Mouse (Mus musculus) hindbrain, embryonic 15.5 days (tissue): ENCODE measurements around the gene Acaa1b. TPM values are rescaled to one million over a fixed set of nuclear protein-coding genes. Genes with fewer than 3 reads are reported as not detected.

Experiments
- ATAC-seq: fragments of 200-750 bp; cut with Nextera tagmentation; 2 replicates; pipeline ENCODE4 v1.8.0; 2017; ENCODE audit warnings: low read depth, moderate number of reproducible peaks, moderate TSS enrichment; ENCODE audit not compliant: low FRiP score
- H3K27ac ChIP-seq: fragments of 300-500 bp; sonication (generic); replicated peaks from 2 replicates; pipeline ENCODE4 v1.5.1; 2015; ENCODE audit warnings: mild to moderate bottlenecking, inconsistent platforms
- H3K27me3 ChIP-seq: fragments of 300-500 bp; sonication (generic); 2 replicates; pipeline ENCODE4 v1.6.1; 2015; ENCODE audit warnings: control low read depth, inconsistent platforms
- H3K36me3 ChIP-seq: fragments of 300-500 bp; sonication (generic); 2 replicates; pipeline ENCODE4 v1.6.1; 2015; ENCODE audit warnings: control low read depth, inconsistent platforms
- H3K4me1 ChIP-seq: fragments of 300-500 bp; sonication (generic); replicated peaks from 2 replicates; pipeline ENCODE4 v1.6.1; 2015; ENCODE audit warnings: control low read depth, inconsistent platforms
- H3K4me2 ChIP-seq: fragments of 300-500 bp; sonication (generic); 2 replicates; pipeline ENCODE4 v1.6.1; 2015; ENCODE audit warnings: moderate library complexity, mild to moderate bottlenecking, inconsistent platforms
- H3K4me3 ChIP-seq: fragments of 300-500 bp; sonication (generic); 2 replicates; pipeline ENCODE4 v1.5.1; 2015; ENCODE audit warnings: mild to moderate bottlenecking, inconsistent platforms
- H3K9ac ChIP-seq: fragments of 300-500 bp; sonication (generic); 2 replicates; pipeline ENCODE4 v1.6.1; 2015; ENCODE audit warnings: inconsistent platforms
- H3K9me3 ChIP-seq: fragments of 300-500 bp; sonication (generic); 2 replicates; pipeline ENCODE4 v1.6.1; 2016; ENCODE audit warnings: control low read depth, inconsistent platforms
- WGBS: fragments of 180-500 bp; shearing (Covaris S2); methylation state at CpG from one replicate; pipeline ENCODE4 v1.1.7; 2015; 5-methylcytosine and 5-hydroxymethylcytosine counted together
- polyA plus RNA-seq: library from polyadenylated mRNA; unstranded; fragments of >200 nt; fragmentation: Nextera tagmentation; extraction: Ambion mirVana; gene quantifications from 2 replicates; pipeline ENCODE4 v1.2.1, GENCODE M21; 2015

Acaa1b gene
- polyA plus RNA-seq, 1 experiment from 2014 or later, result 3.0 TPM

GRCm38 (mm10) chr9:119164743-119165142 lies 7.8 kb upstream of the Acaa1b start:
- no peaks in the 10 kb centered on the region for H3K36me3 ChIP-seq
- H3K9me3 ChIP-seq, result no peaks in the 10 kb centered on the region
- ATAC-seq, result no peak
- no peaks in the 10 kb centered on the region for H3K27me3 ChIP-seq
- H3K4me3 ChIP-seq, result no peak overlapping the region
- no peaks in the 10 kb centered on the region for H3K4me1 ChIP-seq
- H3K9ac ChIP-seq, result no peak overlapping the region
- H3K4me2 ChIP-seq, result no peak overlapping the region
- WGBS, result 89% methylated on average over 7 of the region's 7 CpGs
- no peak overlapping the region for H3K27ac ChIP-seq

GRCm38 (mm10) chr9:119160689-119161088 lies 3.8 kb upstream of the Acaa1b start:
- no peak overlapping the region for H3K4me2 ChIP-seq
- no peak overlapping the region for H3K4me3 ChIP-seq
- 92% methylated on average over 3 of the region's 3 CpGs for WGBS
- no peak for ATAC-seq
- H3K27me3 ChIP-seq, result 0 out of 2 replicates have a peak, but pooled peaks cover 10% of the 10 kb centered on the region
- H3K9me3 ChIP-seq, result no peaks in the 10 kb centered on the region
- no peaks in the 10 kb centered on the region for H3K36me3 ChIP-seq
- H3K4me1 ChIP-seq, result no peaks in the 10 kb centered on the region
- H3K27ac ChIP-seq, result no peak overlapping the region
- no peak overlapping the region for H3K9ac ChIP-seq

GRCm38 (mm10) chr9:119158861-119159260 lies 2.0 kb upstream of the Acaa1b start, which contains the start of gene Gm47289:
Gm47289 (plus strand) TSS chr9:119159161.
- H3K9ac ChIP-seq, result no peak within 1 kb of the TSS
- H3K4me1 ChIP-seq, result no peaks in the 10 kb centered on the region
- 61% methylated on average over 4 of the region's 4 CpGs for WGBS
- H3K4me3 ChIP-seq, result no peak within 1 kb of the TSS
- no peak for ATAC-seq
- no peaks in the 10 kb centered on the region for H3K36me3 ChIP-seq
- H3K27me3 ChIP-seq, result peaks cover 17% of the 10 kb centered on the region
- H3K4me2 ChIP-seq, result no peak within 1 kb of the TSS
- no peak within 1 kb of the TSS for H3K27ac ChIP-seq
- H3K9me3 ChIP-seq, result no peaks in the 10 kb centered on the region

- Histone ChIP-seq H3K9ac (no peak overlapping the region), H3K9me3 (no peaks in the 10 kb centered on the region), H3K4me3 (0 out of 2 replicates have a peak overlapping the region, but pooled peaks have one; percentile 57), H3K4me1 (no peaks in the 10 kb centered on the region), H3K36me3 (no peaks in the 10 kb centered on the region), H3K4me2 (0 out of 2 replicates have a peak overlapping the region, but pooled peaks have one; percentile 65), H3K27ac (no peak overlapping the region), H3K27me3 (peaks cover 17% of the 10 kb centered on the region)
- ATAC-seq, result peak; percentile 11; the same call in 1 of the 2 replicates
- WGBS, result 60% methylated on average over 7 of the region's 7 CpGs
Observed at GRCm38 (mm10) chr9:119155826-119156225, 1.1 kb downstream of the Acaa1b start.

GRCm38 (mm10) chr9:119155416-119155815 lies 1.5 kb downstream of the Acaa1b start:
- Histone ChIP-seq H3K9ac (no peak overlapping the region), H3K4me3 (no peak overlapping the region), H3K27ac (no peak overlapping the region), H3K9me3 (no peaks in the 10 kb centered on the region), H3K36me3 (no peaks in the 10 kb centered on the region), H3K4me1 (no peaks in the 10 kb centered on the region), H3K4me2 (no peak overlapping the region), H3K27me3 (peaks cover 17% of the 10 kb centered on the region)
- ATAC-seq, result no peak
- WGBS, result 88% methylated on average over 8 of the region's 8 CpGs

- ATAC-seq, result no peak
- no peak overlapping the region for H3K4me3 ChIP-seq
- no peaks in the 10 kb centered on the region for H3K36me3 ChIP-seq
- 69% methylated on average over 2 of the region's 2 CpGs for WGBS
- H3K9ac ChIP-seq, result no peak overlapping the region
- peaks cover 12% of the 10 kb centered on the region for H3K27me3 ChIP-seq
- H3K9me3 ChIP-seq, result no peaks in the 10 kb centered on the region
- no peak overlapping the region for H3K4me2 ChIP-seq
- no peaks in the 10 kb centered on the region for H3K4me1 ChIP-seq
- H3K27ac ChIP-seq, result no peak overlapping the region
Observed at GRCm38 (mm10) chr9:119151751-119152150, 5.1 kb downstream of the Acaa1b start.

- H3K9me3 ChIP-seq, result no peaks in the 10 kb centered on the region
- H3K4me3 ChIP-seq, result no peak overlapping the region
- no peak overlapping the region for H3K9ac ChIP-seq
- no peaks in the 10 kb centered on the region for H3K4me1 ChIP-seq
- H3K27ac ChIP-seq, result no peak overlapping the region
- 26% methylated on average over 5 of the region's 5 CpGs for WGBS
- no peaks in the 10 kb centered on the region for H3K36me3 ChIP-seq
- H3K27me3 ChIP-seq, result no peaks in the 10 kb centered on the region
- H3K4me2 ChIP-seq, result no peak overlapping the region
- ATAC-seq, result no peak
Observed at GRCm38 (mm10) chr9:119149601-119150000, 7.3 kb downstream of the Acaa1b start.

GRCm38 (mm10) chr9:119146098-119146770 lies 10.7 kb downstream of the Acaa1b start:
- Histone ChIP-seq H3K4me2 (no peak overlapping the region), H3K27me3 (no peaks in the 10 kb centered on the region), H3K4me1 (no peaks in the 10 kb centered on the region), H3K27ac (no peak overlapping the region), H3K4me3 (no peak overlapping the region), H3K9me3 (no peaks in the 10 kb centered on the region), H3K9ac (no peak overlapping the region), H3K36me3 (no peaks in the 10 kb centered on the region)
- WGBS, result 84% methylated on average over 13 of the region's 13 CpGs
- no peak for ATAC-seq

- H3K27me3 ChIP-seq, result no peaks in the 10 kb centered on the region
- 71% methylated on average over 6 of the region's 6 CpGs for WGBS
- H3K9ac ChIP-seq, result no peak overlapping the region
- no peak overlapping the region for H3K27ac ChIP-seq
- no peak overlapping the region for H3K4me3 ChIP-seq
- ATAC-seq, result no peak
- H3K9me3 ChIP-seq, result no peaks in the 10 kb centered on the region
- H3K36me3 ChIP-seq, result no peaks in the 10 kb centered on the region
- no peaks in the 10 kb centered on the region for H3K4me1 ChIP-seq
- no peak overlapping the region for H3K4me2 ChIP-seq
Observed at GRCm38 (mm10) chr9:119145638-119146037, 11.3 kb downstream of the Acaa1b start.

GRCm38 (mm10) chr9:119145137-119145536 lies 11.8 kb downstream of the Acaa1b start:
- no peak for ATAC-seq
- Histone ChIP-seq H3K27me3 (no peaks in the 10 kb centered on the region), H3K9ac (no peak overlapping the region), H3K4me2 (no peak overlapping the region), H3K27ac (no peak overlapping the region), H3K4me3 (no peak overlapping the region), H3K9me3 (no peaks in the 10 kb centered on the region), H3K4me1 (no peaks in the 10 kb centered on the region), H3K36me3 (no peaks in the 10 kb centered on the region)
- WGBS, result 43% methylated on average over 10 of the region's 10 CpGs

GRCm38 (mm10) chr9:119144696-119145095 lies 12.2 kb downstream of the Acaa1b start:
- H3K9me3 ChIP-seq, result no peaks in the 10 kb centered on the region
- H3K27ac ChIP-seq, result no peak overlapping the region
- H3K4me1 ChIP-seq, result no peaks in the 10 kb centered on the region
- peak; percentile 8; the same call in 1 of the 2 replicates for ATAC-seq
- no peak overlapping the region for H3K4me3 ChIP-seq
- H3K27me3 ChIP-seq, result no peaks in the 10 kb centered on the region
- no peak overlapping the region for H3K4me2 ChIP-seq
- 76% methylated on average over 8 of the region's 8 CpGs for WGBS
- no peak overlapping the region for H3K9ac ChIP-seq
- H3K36me3 ChIP-seq, result no peaks in the 10 kb centered on the region

- Histone ChIP-seq H3K36me3 (no peaks in the 10 kb centered on the region), H3K27ac (no peak overlapping the region), H3K4me2 (no peak overlapping the region), H3K27me3 (no peaks in the 10 kb centered on the region), H3K4me1 (no peaks in the 10 kb centered on the region), H3K4me3 (no peak overlapping the region), H3K9ac (no peak overlapping the region), H3K9me3 (no peaks in the 10 kb centered on the region)
- 77% methylated on average over 9 of the region's 9 CpGs for WGBS
- ATAC-seq, result no peak
Observed at GRCm38 (mm10) chr9:119143372-119143771, 13.5 kb downstream of the Acaa1b start.

GRCm38 (mm10) chr9:119142066-119142465 lies 14.8 kb downstream of the Acaa1b start:
- ATAC-seq, result no peak
- no peaks in the 10 kb centered on the region for H3K9me3 ChIP-seq
- WGBS, result 94% methylated on average over 5 of the region's 5 CpGs
- H3K4me2 ChIP-seq, result no peak overlapping the region
- no peak overlapping the region for H3K4me3 ChIP-seq
- H3K36me3 ChIP-seq, result no peaks in the 10 kb centered on the region
- no peaks in the 10 kb centered on the region for H3K4me1 ChIP-seq
- no peak overlapping the region for H3K9ac ChIP-seq
- no peak overlapping the region for H3K27ac ChIP-seq
- no peaks in the 10 kb centered on the region for H3K27me3 ChIP-seq
